Mouse (Mus musculus): ENCODE measurements around the gene Tmem132a. TPM values are rescaled to one million over a fixed set of nuclear protein-coding genes. Genes with fewer than 3 reads are reported as not detected.

Gene Tmem132a
- polyA plus RNA-seq, 1 experiment from 2014 or later, result 115 TPM

GRCm38 (mm10) chr19:10897491-10897890 lies 27.8 kb upstream of the Tmem132a start:
- no peak for ATAC-seq (ENCODE audit: low FRiP score)
- 92% methylated on average over 8 of the region's 8 CpGs for WGBS
- H3K4me1 ChIP-seq, result peaks cover 20% of the 10 kb centered on the region
- no peak overlapping the region for H3K27ac ChIP-seq
- H3K4me2 ChIP-seq, result 0 out of 2 replicates have a peak overlapping the region, but pooled peaks have one; percentile 86
- H3K9me3 ChIP-seq, result no peaks in the 10 kb centered on the region
- H3K27me3 ChIP-seq, result no peaks in the 10 kb centered on the region
- H3K4me3 ChIP-seq (replicated peaks), result no peak overlapping the region
- peaks cover 56% of the 10 kb centered on the region for H3K36me3 ChIP-seq (replicated peaks)
- H3K9ac ChIP-seq, result no peak overlapping the region

GRCm38 (mm10) chr19:10896849-10897248 lies 27.1 kb upstream of the Tmem132a start:
- no peaks in the 10 kb centered on the region for H3K9me3 ChIP-seq
- peak overlapping the region; percentile 86 for H3K4me3 ChIP-seq (replicated peaks)
- H3K4me1 ChIP-seq, result peaks cover 20% of the 10 kb centered on the region
- no peaks in the 10 kb centered on the region for H3K27me3 ChIP-seq
- H3K27ac ChIP-seq, result no peak overlapping the region
- H3K36me3 ChIP-seq (replicated peaks), result peaks cover 50% of the 10 kb centered on the region
- H3K9ac ChIP-seq, result peak overlapping the region; percentile 87; the same call in 1 of the 2 replicates
- H3K4me2 ChIP-seq, result peak overlapping the region; percentile 86
- WGBS, result 83% methylated on average over 7 of the region's 7 CpGs
- ATAC-seq (ENCODE audit: low FRiP score), result no peak

- Histone ChIP-seq H3K4me1 (peaks cover 20% of the 10 kb centered on the region), H3K9ac (peak overlapping the region; percentile 87), H3K36me3 (replicated peaks) (peaks cover 38% of the 10 kb centered on the region), H3K4me2 (peak overlapping the region; percentile 86), H3K9me3 (no peaks in the 10 kb centered on the region), H3K27ac (peak overlapping the region; percentile 92), H3K27me3 (no peaks in the 10 kb centered on the region), H3K4me3 (replicated peaks) (peak overlapping the region; percentile 86)
- no peak for ATAC-seq (ENCODE audit: low FRiP score)
- 2% methylated on average over 16 of the region's 16 CpGs for WGBS
These were observed 26.0 kb upstream of the Tmem132a start for GRCm38 (mm10) chr19:10895708-10896107.

- Histone ChIP-seq H3K27me3 (no peaks in the 10 kb centered on the region), H3K4me1 (peaks cover 20% of the 10 kb centered on the region), H3K9ac (peak within 1 kb of the TSS; percentile 87), H3K4me3 (replicated peaks) (peak within 1 kb of the TSS; percentile 86), H3K36me3 (replicated peaks) (peaks cover 32% of the 10 kb centered on the region), H3K4me2 (peak within 1 kb of the TSS; percentile 86), H3K9me3 (no peaks in the 10 kb centered on the region), H3K27ac (peak within 1 kb of the TSS; percentile 92)
- under 1% methylated on average over 43 of the region's 43 CpGs for WGBS
- peak; percentile 95 for ATAC-seq (ENCODE audit: low FRiP score)
These were observed 25.3 kb upstream of the Tmem132a start, which contains the start of gene Prpf19 for GRCm38 (mm10) chr19:10895016-10895528. TSS of gene Prpf19 (plus strand) at chr19:10895231.

- H3K27ac ChIP-seq, result no peak overlapping the region
- H3K9ac ChIP-seq, result no peak overlapping the region
- H3K4me1 ChIP-seq, result peaks cover 19% of the 10 kb centered on the region
- peaks cover 3% of the 10 kb centered on the region; the same call in 1 of the 2 replicates for H3K36me3 ChIP-seq (replicated peaks)
- no peak for ATAC-seq (ENCODE audit: low FRiP score)
- WGBS, result 88% methylated on average over 3 of the region's 3 CpGs
- no peaks in the 10 kb centered on the region for H3K9me3 ChIP-seq
- H3K4me3 ChIP-seq (replicated peaks), result no peak overlapping the region
- no peaks in the 10 kb centered on the region for H3K27me3 ChIP-seq
- no peak overlapping the region for H3K4me2 ChIP-seq
These were observed 22.5 kb upstream of the Tmem132a start for GRCm38 (mm10) chr19:10892201-10892600.

- peak; percentile 94 for ATAC-seq (ENCODE audit: low FRiP score)
These were observed 11.8 kb upstream of the Tmem132a start, which contains the start of gene Tmem109 for GRCm38 (mm10) chr19:10881426-10882154. TSS of gene Tmem109 (minus strand) at chr19:10882001.

GRCm38 (mm10) chr19:10880975-10881425 lies 11.3 kb upstream of the Tmem132a start:
- Histone ChIP-seq H3K9ac (peak overlapping the region; percentile 64), H3K36me3 (replicated peaks) (peaks cover 8% of the 10 kb centered on the region), H3K4me2 (peak overlapping the region; percentile 77), H3K27ac (peak overlapping the region; percentile 95), H3K4me1 (peaks cover 24% of the 10 kb centered on the region), H3K4me3 (replicated peaks) (peak overlapping the region; percentile 54), H3K9me3 (0 out of 2 replicates have a peak, but pooled peaks cover 3% of the 10 kb centered on the region), H3K27me3 (no peaks in the 10 kb centered on the region)
- WGBS, result 3% methylated on average over 13 of the region's 14 CpGs
- ATAC-seq (ENCODE audit: low FRiP score), result peak; percentile 87; the same call in 1 of the 2 replicates

More at GRCm38 (mm10) chr19:10881426-10882154, 11.8 kb upstream of the Tmem132a start, which contains the start of gene Tmem109:
- Histone ChIP-seq H3K4me3 (replicated peaks) (peak within 1 kb of the TSS; percentile 54), H3K4me1 (peaks cover 24% of the 10 kb centered on the region), H3K9me3 (0 out of 2 replicates have a peak, but pooled peaks cover 3% of the 10 kb centered on the region), H3K27me3 (no peaks in the 10 kb centered on the region), H3K36me3 (replicated peaks) (peaks cover 8% of the 10 kb centered on the region), H3K4me2 (peak within 1 kb of the TSS; percentile 77), H3K27ac (peak within 1 kb of the TSS; percentile 95), H3K9ac (peak within 1 kb of the TSS; percentile 64)
- WGBS, result under 1% methylated on average over 49 of the region's 49 CpGs

GRCm38 (mm10) chr19:10880085-10880974 lies 10.6 kb upstream of the Tmem132a start:
- WGBS, result 40% methylated on average over 7 of the region's 7 CpGs
- H3K4me2 ChIP-seq, result peak overlapping the region; percentile 77
- H3K36me3 ChIP-seq (replicated peaks), result peaks cover 8% of the 10 kb centered on the region
- no peaks in the 10 kb centered on the region for H3K27me3 ChIP-seq
- no peak for ATAC-seq (ENCODE audit: low FRiP score)
- H3K9me3 ChIP-seq, result 0 out of 2 replicates have a peak, but pooled peaks cover 3% of the 10 kb centered on the region
- peak overlapping the region; percentile 64 for H3K9ac ChIP-seq
- H3K27ac ChIP-seq, result peak overlapping the region; percentile 95
- peak overlapping the region; percentile 54 for H3K4me3 ChIP-seq (replicated peaks)
- H3K4me1 ChIP-seq, result peaks cover 24% of the 10 kb centered on the region

- Histone ChIP-seq H3K9me3 (no peaks in the 10 kb centered on the region), H3K36me3 (replicated peaks) (peaks cover 20% of the 10 kb centered on the region), H3K9ac (no peak overlapping the region), H3K27me3 (no peaks in the 10 kb centered on the region), H3K4me2 (no peak overlapping the region), H3K4me1 (peaks cover 24% of the 10 kb centered on the region), H3K27ac (no peak overlapping the region), H3K4me3 (replicated peaks) (no peak overlapping the region)
- WGBS, result 92% methylated on average over 7 of the region's 7 CpGs
- no peak for ATAC-seq (ENCODE audit: low FRiP score)
These were observed 8.6 kb upstream of the Tmem132a start for GRCm38 (mm10) chr19:10878201-10878837.

GRCm38 (mm10) chr19:10871328-10871961 lies 1.7 kb upstream of the Tmem132a start:
- no peak overlapping the region for H3K9ac ChIP-seq
- peaks cover 45% of the 10 kb centered on the region for H3K36me3 ChIP-seq (replicated peaks)
- 79% methylated on average over 14 of the region's 14 CpGs for WGBS

GRCm38 (mm10) chr19:10870676-10871075 lies 936 bp upstream of the Tmem132a start:
- H3K4me2 ChIP-seq, result no peak overlapping the region
- no peak for ATAC-seq (ENCODE audit: low FRiP score)
- no peaks in the 10 kb centered on the region for H3K9me3 ChIP-seq
- peaks cover 26% of the 10 kb centered on the region for H3K4me1 ChIP-seq
- 88% methylated on average over 3 of the region's 3 CpGs for WGBS
- H3K9ac ChIP-seq, result no peak overlapping the region
- H3K36me3 ChIP-seq (replicated peaks), result peaks cover 52% of the 10 kb centered on the region
- H3K4me3 ChIP-seq (replicated peaks), result no peak overlapping the region
- H3K27me3 ChIP-seq, result no peaks in the 10 kb centered on the region
- 0 out of 2 replicates have a peak overlapping the region, but pooled peaks have one; percentile 91 for H3K27ac ChIP-seq

More at GRCm38 (mm10) chr19:10871328-10871961, 1.7 kb upstream of the Tmem132a start:
- Histone ChIP-seq H3K27me3 (no peaks in the 10 kb centered on the region), H3K27ac (no peak overlapping the region), H3K4me3 (replicated peaks) (no peak overlapping the region), H3K4me2 (no peak overlapping the region), H3K4me1 (peaks cover 26% of the 10 kb centered on the region), H3K9me3 (no peaks in the 10 kb centered on the region)
- no peak for ATAC-seq (ENCODE audit: low FRiP score)

All from forebrain, embryonic 12.5 days (tissue).